Mouse (Mus musculus) liver, embryonic 14.5 days (tissue): ENCODE results near the gene Kcnv2.

Source experiments
- CTCF ChIP-seq: IDR thresholded peaks from 2 replicates; pipeline ENCODE4 v1.5.1; 2016; ENCODE audit warnings: antibody characterized with exemption, low read depth, control low read depth
- EP300 ChIP-seq: IDR thresholded peaks from 2 replicates; pipeline ENCODE4 v1.6.1; 2016; ENCODE audit warnings: antibody characterized with exemption, low read depth

GRCm38 (mm10) chr19:27312266-27313079 is 9.9 kb upstream of the Kcnv2 start:
- TF ChIP-seq CTCF = no peak
- TF ChIP-seq EP300 = no peak
